18 mouse cellular contexts compared by ENCODE assay signal in the genomic region with DNA sequence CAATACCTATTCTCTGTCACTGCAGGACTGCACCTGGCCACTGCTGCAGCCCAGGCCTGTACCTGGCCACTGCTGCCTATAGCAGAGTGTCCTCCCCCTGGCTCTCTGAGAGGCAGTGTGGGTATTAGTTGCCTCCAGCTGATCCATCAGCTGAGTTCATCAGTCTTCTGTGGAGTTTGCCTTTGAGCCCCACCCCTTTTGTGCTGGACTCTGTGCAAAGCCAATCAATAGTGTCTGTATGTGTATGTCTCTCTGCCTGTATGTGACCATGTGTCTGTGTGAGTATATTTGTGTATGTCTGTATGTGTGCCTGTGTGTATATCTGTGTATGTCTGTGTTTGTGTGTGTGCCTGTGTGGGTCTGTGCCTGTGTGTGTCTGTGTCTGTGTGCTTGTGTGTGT.
"Had no signal": no experiment of that assay in that cellular context is flagged by ENCODE, and none has a peak within 500 bp of the region (broad histone marks: within the 10 kb centered on the region; RNA-seq: fewer than 3 reads in every experiment).

No protein-coding gene starts in this region.

- H3K27ac ChIP-seq: liver, embryonic 14.5 days; lung, embryonic 15.5 days; macrophage; midbrain, embryonic 13.5 days; midbrain, embryonic 15.5 days; neural tube, embryonic 12.5 days had no signal

- H3K9ac ChIP-seq: liver, embryonic 14.5 days; lung, embryonic 15.5 days; midbrain, embryonic 13.5 days; midbrain, embryonic 15.5 days; neural tube, embryonic 12.5 days had no signal

- H3K4me3 ChIP-seq: lung, embryonic 15.5 days; megakaryocyte, embryonic 14.5 days; midbrain, embryonic 13.5 days; midbrain, embryonic 15.5 days; neural tube, embryonic 12.5 days had no signal

- DNase-seq: lung, adult 2 months; lung, postnatal 14 days; lung, postnatal 36 days; right cerebral cortex, postnatal 25 days; right cerebral cortex, postnatal 4 days; spleen, adult 18-20 months; thymus, adult 2 months; thymus, postnatal 25 days; thymus, postnatal 4 days had no signal

- H3K36me3 ChIP-seq: lung, embryonic 15.5 days; midbrain, embryonic 13.5 days; midbrain, embryonic 15.5 days; neural tube, embryonic 12.5 days had no signal

- H3K27me3 ChIP-seq: midbrain, embryonic 15.5 days; neural tube, embryonic 12.5 days had no signal

- H3K4me2 ChIP-seq: lung, embryonic 15.5 days; midbrain, embryonic 11.5 days; midbrain, embryonic 13.5 days; midbrain, embryonic 15.5 days; neural tube, embryonic 12.5 days had no signal

- H3K4me1 ChIP-seq: lung, embryonic 15.5 days; midbrain, embryonic 13.5 days; midbrain, embryonic 15.5 days; neural tube, embryonic 12.5 days had no signal

- ATAC-seq: lung, postnatal 0 days; midbrain, embryonic 13.5 days; midbrain, embryonic 15.5 days had no signal

- H3K9me3 ChIP-seq: lung, embryonic 15.5 days; megakaryocyte, embryonic 14.5 days; midbrain, embryonic 13.5 days; midbrain, embryonic 15.5 days; neural tube, embryonic 12.5 days had no signal
